Mouse (Mus musculus): Measurements from ENCODE around the gene Hoxb8.

The Hoxb8 gene

DNA sequence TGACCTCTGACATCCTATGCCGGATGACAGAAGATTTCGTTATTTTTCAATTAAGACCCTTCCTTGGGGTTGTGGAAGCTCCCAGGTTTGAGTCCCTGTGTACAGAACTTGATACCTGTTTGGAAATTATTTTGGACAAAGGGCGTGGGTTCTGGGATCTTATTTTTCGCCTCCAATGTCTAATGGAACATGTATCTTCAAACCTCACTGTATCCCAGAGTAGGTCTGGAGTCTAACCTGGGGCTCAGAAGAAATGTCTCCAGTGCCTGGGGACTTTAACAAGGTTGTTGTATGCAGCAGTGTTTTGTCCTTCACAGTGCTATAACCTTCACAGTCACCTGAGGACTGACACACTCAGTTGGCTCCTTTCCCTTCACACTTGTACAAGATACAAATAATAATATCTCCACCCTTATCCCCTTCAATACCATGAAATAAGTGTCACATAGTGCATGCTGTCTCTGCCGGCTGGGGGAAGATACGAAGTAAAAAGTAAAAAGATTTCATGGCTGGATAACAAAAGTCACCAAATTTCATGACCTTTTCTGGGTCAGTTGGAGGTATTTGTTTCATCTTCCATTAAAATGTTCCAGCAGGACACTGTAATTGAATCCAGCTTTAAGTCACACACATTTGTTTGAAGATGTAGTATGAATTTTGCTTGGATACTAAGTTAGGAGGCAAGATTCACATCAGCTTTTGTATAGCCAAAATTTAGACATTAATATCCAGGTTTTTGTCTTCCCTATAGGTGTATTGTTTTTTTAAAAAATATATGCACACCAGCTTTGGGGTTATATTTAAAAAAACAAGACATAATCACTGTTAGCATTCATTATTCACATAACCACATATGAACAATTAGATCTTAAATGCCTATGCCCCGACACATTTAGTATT lies 14.4 kb upstream of the Hoxb8 start:
- CTCF ChIA-PET = interaction anchor here (0.7 kb wide), 1 partner anchor 225 kb away, joined by 8 read pairs; no protein-coding TSS in a partner anchor

DNA sequence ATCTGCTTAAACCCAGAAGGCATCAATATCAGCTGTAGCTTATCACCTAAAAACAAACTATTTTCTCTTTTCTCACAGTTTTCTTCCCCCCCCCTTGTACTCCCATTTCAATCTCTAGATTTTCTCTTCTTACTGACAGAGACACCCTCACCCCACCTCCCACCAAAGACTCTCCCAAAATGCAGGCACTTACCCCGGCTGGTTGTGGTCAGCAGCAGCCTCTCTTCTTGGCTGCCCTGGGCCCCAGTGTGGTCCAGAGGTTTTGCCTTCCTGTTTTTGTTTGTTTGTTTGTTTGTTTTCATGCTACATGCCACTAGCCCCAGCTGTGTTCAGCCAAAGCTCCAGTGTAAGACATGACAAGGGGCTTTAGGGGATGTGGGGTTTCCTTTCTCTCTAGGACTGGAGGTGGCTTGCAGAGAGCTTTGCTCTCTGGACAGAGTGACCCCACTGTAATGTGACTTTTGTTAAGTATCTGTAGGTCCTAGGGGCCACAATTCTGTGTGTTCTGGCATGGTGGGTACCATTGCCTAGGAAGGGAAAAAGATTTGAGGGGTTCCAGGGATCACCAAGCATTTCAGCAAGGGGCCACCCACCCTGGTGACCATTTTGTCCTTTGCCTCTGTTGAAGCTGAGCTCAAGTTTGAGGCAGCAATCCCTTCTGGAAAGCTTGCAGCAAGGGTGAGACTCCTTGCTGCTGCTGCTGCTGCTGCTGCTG lies 13.5 kb upstream of the Hoxb8 start:
- CTCF ChIA-PET = interaction anchor here (0.6 to 0.7 kb wide), 2 partner anchors 11 to 976 kb away, joined by 3 to 4 read pairs; no protein-coding TSS in a partner anchor

DNA sequence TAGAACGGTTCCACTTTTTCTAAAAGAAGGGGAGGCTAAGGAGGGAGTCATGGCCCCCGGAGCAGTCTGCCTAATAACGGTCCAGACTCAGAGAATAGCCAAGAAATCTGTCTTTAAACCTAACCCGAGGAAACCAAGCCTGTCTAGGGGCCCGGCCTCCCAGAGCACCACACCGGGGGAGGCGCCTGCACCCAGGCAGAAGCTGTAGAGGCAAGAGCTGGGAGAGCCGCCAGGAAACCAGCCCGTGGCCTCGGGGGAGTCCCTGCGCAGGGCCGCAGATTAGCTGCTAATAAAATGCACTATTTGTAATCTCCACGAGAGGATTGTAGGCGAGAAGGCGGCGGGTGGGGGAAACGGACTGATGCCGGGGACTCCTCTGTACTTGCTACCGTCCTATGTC lies 11.8 kb upstream of the Hoxb8 start:
- CTCF ChIA-PET = no interaction called here

- CTCF ChIA-PET = interaction anchor here (0.7 kb wide), 1 partner anchor 71 kb away, joined by 7 read pairs; no protein-coding TSS in a partner anchor
Measured at GRCm38 (mm10) chr11:96270996-96271540, 10.6 kb upstream of the Hoxb8 start, which contains the start of gene Hoxb9. TSS of gene Hoxb9 (plus strand) at chr11:96271457.

GRCm38 (mm10) chr11:96271541-96272011 lies 10.1 kb upstream of the Hoxb8 start:
- CTCF ChIA-PET = interaction anchor here (0.7 kb wide), 1 partner anchor 72 kb away, joined by 7 read pairs; no protein-coding TSS in a partner anchor

- CTCF ChIA-PET = interaction anchor here (0.7 kb wide), 1 partner anchor 73 kb away, joined by 7 read pairs; no protein-coding TSS in a partner anchor
Measured at GRCm38 (mm10) chr11:96272024-96272921, 9.4 kb upstream of the Hoxb8 start.

GRCm38 (mm10) chr11:96274428-96274827 lies 7.3 kb upstream of the Hoxb8 start:
- CTCF ChIA-PET = interaction anchor here (1.0 kb wide), 1 partner anchor 21 kb away, joined by 4 read pairs; no protein-coding TSS in a partner anchor

GRCm38 (mm10) chr11:96275896-96276295 lies 5.8 kb upstream of the Hoxb8 start:
- CTCF ChIA-PET = no interaction called here

DNA sequence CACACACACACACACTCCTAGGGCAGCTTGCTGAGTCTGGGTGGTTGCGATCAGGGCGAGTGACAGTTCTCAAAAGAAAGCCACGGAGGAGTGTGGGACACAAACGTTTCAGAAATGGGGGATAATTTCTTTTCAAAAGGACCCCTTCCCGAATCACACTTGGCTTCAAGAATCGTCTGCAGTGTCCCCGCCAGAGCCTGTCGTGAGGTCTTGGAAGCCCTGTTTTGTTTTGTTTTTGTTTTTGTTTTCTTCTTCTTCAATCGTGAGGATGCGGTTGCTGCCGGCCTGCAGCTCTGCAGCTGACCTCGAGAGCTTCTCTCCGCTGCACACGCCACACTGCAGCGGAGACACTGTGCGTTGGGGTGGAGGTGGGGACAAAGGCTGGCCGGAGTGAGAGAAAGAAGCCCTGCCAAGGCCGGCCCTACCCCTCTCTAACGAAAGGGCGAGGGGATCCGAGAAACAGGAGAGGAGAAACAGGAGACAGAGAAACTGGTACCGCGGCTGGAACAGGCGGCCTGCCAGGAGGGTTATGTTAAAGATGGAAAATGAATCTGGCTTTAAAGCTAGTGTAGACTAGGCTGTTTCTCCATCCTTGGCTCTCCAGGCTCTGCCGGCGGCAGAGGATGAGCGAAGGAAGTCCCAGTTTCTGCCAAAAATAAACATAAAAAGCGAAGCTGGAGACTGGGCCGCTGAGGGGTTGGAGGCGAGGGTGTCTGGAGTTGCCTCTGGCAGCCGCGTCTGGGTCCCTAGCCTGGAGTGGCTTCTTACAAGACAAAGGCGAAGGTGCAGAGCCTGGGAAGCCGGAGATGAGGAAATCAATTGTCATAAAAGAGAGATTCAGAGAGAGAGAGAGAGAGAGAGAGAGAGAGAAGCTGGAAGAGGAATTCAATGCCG lies 4.3 kb upstream of the Hoxb8 start:
- CTCF ChIA-PET = interaction anchor here (0.6 to 1.1 kb wide), 3 partner anchors 102 to 590 kb away, joined by 4 to 8 read pairs (median 5); no protein-coding TSS in a partner anchor

- CTCF ChIA-PET = interaction anchor here (0.7 to 1.3 kb wide), 4 partner anchors 16 to 590 kb away, joined by 4 to 6 read pairs (median 5); no protein-coding TSS in a partner anchor
Measured at GRCm38 (mm10) chr11:96278324-96278723, 3.4 kb upstream of the Hoxb8 start.

DNA sequence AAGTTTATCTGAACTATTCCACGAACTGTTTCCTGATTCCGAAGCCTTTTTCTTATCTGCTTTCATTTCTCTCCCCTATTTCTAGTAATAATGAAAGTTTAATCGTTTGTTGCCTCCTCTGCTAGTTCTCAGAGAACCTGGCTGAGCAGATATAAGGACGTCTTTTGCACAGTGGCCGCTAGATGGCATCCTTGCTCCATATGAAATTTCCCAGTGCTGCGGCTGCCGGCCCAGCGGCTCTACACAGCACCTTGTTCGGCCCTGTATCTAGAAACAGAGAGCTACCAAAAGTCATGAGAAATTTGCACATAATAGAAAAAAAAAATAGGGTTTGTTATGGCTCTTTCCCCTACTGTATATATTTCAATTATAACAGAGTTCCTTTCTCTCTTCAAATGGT lies 2.9 kb upstream of the Hoxb8 start:
- CTCF ChIA-PET = interaction anchor here (1.1 to 1.3 kb wide), 3 partner anchors 15 to 159 kb away, joined by 5 to 6 read pairs (median 5); no protein-coding TSS in a partner anchor

DNA sequence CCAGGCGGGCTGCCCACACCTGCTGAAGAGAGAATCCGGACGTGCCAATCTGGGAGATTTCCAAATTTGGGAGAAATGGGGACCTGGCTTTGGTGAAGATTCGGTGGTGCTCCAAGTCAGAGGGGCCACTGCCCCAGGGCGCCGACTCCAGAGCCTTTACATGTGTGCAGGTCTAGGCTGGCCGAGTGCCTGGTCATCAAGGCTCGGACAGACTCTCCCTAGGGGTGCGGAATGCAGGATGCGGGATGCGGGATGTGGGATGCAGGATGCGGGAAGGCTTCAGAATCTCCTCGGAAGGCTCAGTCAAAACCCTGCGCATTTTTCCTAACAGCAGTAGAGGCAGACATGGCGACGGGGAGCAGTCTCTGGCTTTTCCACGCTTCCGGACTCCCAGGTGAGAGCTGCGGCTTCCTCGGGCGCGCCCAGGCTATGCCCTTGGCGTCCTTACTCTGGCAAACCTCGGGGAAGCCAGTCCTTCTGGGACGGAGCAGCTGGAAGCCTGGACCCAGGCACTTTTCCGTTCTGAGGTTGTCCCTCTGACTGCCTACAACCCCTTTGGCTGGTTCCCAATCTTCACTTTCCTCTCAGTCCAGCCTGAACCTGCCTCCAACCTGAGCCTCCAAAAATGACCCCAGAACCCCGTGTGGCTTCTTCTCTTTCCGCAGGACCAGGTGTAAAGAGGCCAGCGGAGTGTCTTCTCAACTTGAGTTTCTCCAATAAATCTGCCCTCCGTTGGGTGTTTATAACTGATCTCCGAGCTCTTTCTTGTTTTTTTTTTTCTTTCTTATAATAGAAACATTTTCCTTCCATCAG lies 2.1 kb upstream of the Hoxb8 start:
- CTCF ChIA-PET = interaction anchor here (0.6 to 1.3 kb wide), 4 partner anchors 15 to 479 kb away, joined by 3 to 6 read pairs (median 4); no protein-coding TSS in a partner anchor

GRCm38 (mm10) chr11:96280399-96281378 lies 1.0 kb upstream of the Hoxb8 start:
- CTCF ChIA-PET = interaction anchor here (0.6 to 0.7 kb wide), 4 partner anchors 14 to 477 kb away, joined by 3 to 5 read pairs (median 4); no protein-coding TSS in a partner anchor

- CTCF ChIA-PET = interaction anchor here (0.7 to 1.0 kb wide), 2 partner anchors 10 to 19 kb away, joined by 4 to 6 read pairs; no protein-coding TSS in a partner anchor
Measured at GRCm38 (mm10) chr11:96281396-96281795, 309 bp upstream of the Hoxb8 start.

DNA sequence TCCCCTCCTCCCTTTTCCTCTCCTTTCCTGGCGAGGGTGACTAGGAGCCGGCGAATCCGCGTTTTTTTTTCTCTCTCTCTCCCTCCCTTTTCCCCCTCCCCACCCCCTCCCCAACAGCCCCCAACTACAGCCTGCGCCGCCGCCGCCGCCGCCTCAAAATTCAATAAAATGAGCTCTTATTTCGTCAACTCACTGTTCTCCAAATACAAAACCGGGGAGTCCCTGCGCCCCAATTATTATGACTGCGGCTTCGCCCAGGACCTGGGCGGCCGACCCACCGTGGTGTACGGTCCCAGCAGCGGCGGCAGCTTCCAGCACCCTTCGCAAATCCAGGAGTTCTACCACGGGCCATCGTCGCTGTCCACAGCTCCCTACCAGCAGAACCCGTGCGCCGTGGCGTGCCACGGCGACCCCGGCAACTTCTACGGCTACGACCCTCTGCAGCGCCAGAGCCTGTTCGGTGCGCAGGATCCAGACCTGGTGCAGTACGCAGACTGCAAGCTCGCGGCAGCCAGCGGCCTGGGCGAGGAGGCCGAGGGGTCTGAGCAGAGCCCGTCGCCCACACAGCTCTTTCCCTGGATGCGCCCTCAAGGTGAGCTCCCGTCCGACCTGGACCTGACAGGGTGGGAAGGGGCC lies 1.2 kb downstream of the Hoxb8 start:
- CTCF ChIA-PET = no interaction called here

- CTCF ChIA-PET = no interaction called here
Measured at GRCm38 (mm10) chr11:96284041-96284749, 2.5 kb downstream of the Hoxb8 start.

All from spleen, embryonic (tissue).